Mouse (Mus musculus) cortical plate, adult 2 months (tissue): ENCODE results near the gene Vps13d.

Source experiments
- CTCF ChIP-seq: fragments of 200-500 bp; IDR thresholded peaks from 2 replicates; pipeline ENCODE4 v1.5.1; 2011; ENCODE audit warnings: mild to moderate bottlenecking, control low read depth, low read length; ENCODE audit not compliant: insufficient read depth; ENCODE audit errors: extremely low read depth
- POLR2A ChIP-seq: fragments of 200-500 bp; IDR thresholded peaks from 2 replicates; pipeline ENCODE4 v1.6.1; 2011; ENCODE audit warnings: mild to moderate bottlenecking, low read length, control low read depth; ENCODE audit not compliant: insufficient read depth; ENCODE audit errors: extremely low read depth

DNA sequence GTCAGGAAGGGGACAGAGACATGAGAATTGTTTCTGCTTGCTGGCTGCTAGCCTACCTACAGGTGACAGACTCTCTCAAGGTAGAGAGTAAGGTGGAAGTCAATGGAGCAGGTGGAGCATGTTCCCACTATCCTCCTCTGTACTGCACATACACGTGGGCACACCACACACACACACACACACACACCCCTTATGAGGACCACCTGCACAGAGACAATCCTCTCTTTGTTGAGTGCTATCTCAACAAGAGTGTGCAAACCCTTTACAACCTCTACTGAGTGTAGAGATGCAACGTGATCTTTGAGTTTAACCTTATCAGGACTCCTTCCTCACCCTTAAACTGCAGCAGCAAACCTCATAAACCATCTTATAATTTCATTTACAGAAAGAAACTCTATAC, 8.5 kb upstream of the Vps13d start:
- TF ChIP-seq CTCF = no peak
- no peak for TF ChIP-seq POLR2A
